Mouse (Mus musculus): ENCODE measurements at regions not wholly inside any gene's neighbourhood (a gene's known extent, or its start where the extent isn't known, plus 50 kb on each side); places are given as distances from the start of the nearest gene placed in this dataset.

GRCm38 (mm10) chr11:111273651-111274050, 207.7 kb downstream of the Kcnj2 start:
- DNase-seq (ENCODE audit: low spot score in 2 of 2): no peak

- no peak for DNase-seq (ENCODE audit: low spot score in 2 of 2)
Observed at GRCm38 (mm10) chr11:111280769-111281168, 214.8 kb downstream of the Kcnj2 start.

GRCm38 (mm10) chr11:111281237-111282160, 215.5 kb downstream of the Kcnj2 start:
- peak; percentile 9 to 41 for DNase-seq (ENCODE audit: low spot score in 2 of 2)

GRCm38 (mm10) chr11:111282283-111282682, 216.3 kb downstream of the Kcnj2 start:
- DNase-seq (ENCODE audit: low spot score in 2 of 2): no peak

- DNase-seq (ENCODE audit: low spot score in 2 of 2): no peak
Observed at GRCm38 (mm10) chr11:111290537-111290936, 224.6 kb downstream of the Kcnj2 start.

GRCm38 (mm10) chr11:111296309-111296721, 230.4 kb downstream of the Kcnj2 start:
- no peak for DNase-seq (ENCODE audit: low spot score in 2 of 2)

GRCm38 (mm10) chr11:111312802-111313201, 246.8 kb downstream of the Kcnj2 start:
- no peak for DNase-seq (ENCODE audit: low spot score in 2 of 2)

GRCm38 (mm10) chr11:111313566-111313965, 247.6 kb downstream of the Kcnj2 start:
- DNase-seq (ENCODE audit: low spot score in 2 of 2): no peak

- no peak for DNase-seq (ENCODE audit: low spot score in 2 of 2)
Observed at GRCm38 (mm10) chr11:111321576-111321975, 255.6 kb downstream of the Kcnj2 start.

- no peak for DNase-seq (ENCODE audit: low spot score in 2 of 2)
Observed at GRCm38 (mm10) chr11:111324453-111325010, 258.6 kb downstream of the Kcnj2 start.

- DNase-seq (ENCODE audit: low spot score in 2 of 2): no peak
Observed at GRCm38 (mm10) chr11:111326915-111327314, 261.0 kb downstream of the Kcnj2 start.

GRCm38 (mm10) chr11:111328258-111328657, 262.3 kb downstream of the Kcnj2 start:
- DNase-seq (ENCODE audit: low spot score in 2 of 2): no peak

- DNase-seq (ENCODE audit: low spot score in 2 of 2): no peak
Observed at GRCm38 (mm10) chr11:111331592-111331991, 265.6 kb downstream of the Kcnj2 start.

- peak; percentile 2 to 15 for DNase-seq (ENCODE audit: low spot score in 2 of 2)
Observed at GRCm38 (mm10) chr11:111333021-111333420, 267.1 kb downstream of the Kcnj2 start.

- no peak for DNase-seq (ENCODE audit: low spot score in 2 of 2)
Observed at GRCm38 (mm10) chr11:111347562-111347961, 281.6 kb downstream of the Kcnj2 start.

GRCm38 (mm10) chr11:111350028-111350427, 284.1 kb downstream of the Kcnj2 start:
- DNase-seq (ENCODE audit: low spot score in 2 of 2): no peak

- DNase-seq (ENCODE audit: low spot score in 2 of 2): no peak
Observed at GRCm38 (mm10) chr11:111363363-111363762, 297.4 kb downstream of the Kcnj2 start.

GRCm38 (mm10) chr11:111377165-111377564, 311.2 kb downstream of the Kcnj2 start:
- no peak for DNase-seq (ENCODE audit: low spot score in 2 of 2)

- DNase-seq (ENCODE audit: low spot score in 2 of 2): no peak
Observed at GRCm38 (mm10) chr11:111379842-111380241, 313.9 kb downstream of the Kcnj2 start.

GRCm38 (mm10) chr11:111398706-111399105, 332.7 kb downstream of the Kcnj2 start:
- no peak for DNase-seq (ENCODE audit: low spot score in 2 of 2)

- no peak for DNase-seq (ENCODE audit: low spot score in 2 of 2)
Observed at GRCm38 (mm10) chr11:111409266-111409665, 343.3 kb downstream of the Kcnj2 start.

- no peak for DNase-seq (ENCODE audit: low spot score in 2 of 2)
Observed at GRCm38 (mm10) chr11:111424871-111425270, 358.9 kb downstream of the Kcnj2 start.

GRCm38 (mm10) chr11:111426715-111427114, 360.8 kb downstream of the Kcnj2 start:
- DNase-seq (ENCODE audit: low spot score in 2 of 2): no peak
